Mouse (Mus musculus) adipose tissue, adult 10 weeks (tissue): ENCODE results near the gene Cd151. TPM values are rescaled to one million over a fixed set of nuclear protein-coding genes. Genes with fewer than 3 reads are reported as not detected.

Source experiments
- polyA plus RNA-seq: library from polyadenylated mRNA; stranded (reverse); fragments of 350-450 nt; fragmentation: Illumina TruSeq; extraction: RNeasy Lipid Tissue Mini Kit (QIAGEN cat#74804); gene quantifications from one replicate; pipeline ENCODE4 v1.2.3, GENCODE M21; 2014; ENCODE audit warnings: low read depth, low replicate concordance

Gene Cd151
- 308 TPM for polyA plus RNA-seq

GRCm38 (mm10) chr7:141467230-141468030 lies at the start of gene Cd151:
Gene Cd151, plus strand, starts transcription at chr7:141467392.

GRCm38 (mm10) chr7:141429310-141429709 lies 37.9 kb upstream of the Cd151 start, which contains the start of gene Cend1:
Gene Cend1, minus strand, starts transcription at chr7:141429491.

GRCm38 (mm10) chr7:141437178-141438120 lies 29.7 kb upstream of the Cd151 start, which contains the start of gene Slc25a22:
Gene Slc25a22, minus strand, starts transcription at chr7:141437892.

GRCm38 (mm10) chr7:141443828-141444237 lies 23.4 kb upstream of the Cd151 start, which contains the start of gene Pidd1:
Gene Pidd1, minus strand, starts transcription at chr7:141444025.

GRCm38 (mm10) chr7:141447110-141447991 lies 19.8 kb upstream of the Cd151 start, which contains the start of gene Rplp2:
Gene Rplp2, plus strand, starts transcription at chr7:141447370.

GRCm38 (mm10) chr7:141454967-141455551 lies 12.1 kb upstream of the Cd151 start, which contains the start of gene Pnpla2:
Gene Pnpla2, plus strand, starts transcription at chr7:141455198.

GRCm38 (mm10) chr7:141460391-141461113 lies 6.6 kb upstream of the Cd151 start, which contains the start of gene Cracr2b:
Gene Cracr2b, plus strand, starts transcription at chr7:141461094.

GRCm38 (mm10) chr7:141475011-141475804 lies 8.0 kb downstream of the Cd151 start, which contains the start of the genes Polr2l and Tspan4:
Gene Polr2l, minus strand, starts transcription at chr7:141475132.
Gene Tspan4, plus strand, starts transcription at chr7:141475240.

Other genes with a start within 250 kb of the Cd151 start
- 67.3 TPM for gene Phrf1, start 238.6 kb upstream of the Cd151 start, polyA plus RNA-seq
- 29.8 TPM for gene Irf7, start 200.9 kb upstream of the Cd151 start, polyA plus RNA-seq
- gene Cdhr5, start 190.6 kb upstream of the Cd151 start, polyA plus RNA-seq: 18.4 TPM
- 3.7 TPM for gene Sct, start 188.3 kb upstream of the Cd151 start, polyA plus RNA-seq
- gene Drd4, start 175.4 kb upstream of the Cd151 start, polyA plus RNA-seq: 1.7 TPM
- 27.2 TPM for gene Deaf1, start 139.7 kb upstream of the Cd151 start, polyA plus RNA-seq
- gene Tmem80, start 139.7 kb upstream of the Cd151 start, polyA plus RNA-seq: 48.5 TPM
- gene Eps8l2, start 128.5 kb upstream of the Cd151 start, polyA plus RNA-seq: 16.2 TPM
- gene Taldo1, start 75.2 kb upstream of the Cd151 start, polyA plus RNA-seq: 268 TPM
- gene Gatd1, start 53.3 kb upstream of the Cd151 start, polyA plus RNA-seq: 49.8 TPM
- 0.17 TPM for gene Cend1, start 37.9 kb upstream of the Cd151 start, polyA plus RNA-seq
- 75.9 TPM for gene Slc25a22, start 29.5 kb upstream of the Cd151 start, polyA plus RNA-seq
- 4.1 TPM for gene Pidd1, start 23.4 kb upstream of the Cd151 start, polyA plus RNA-seq
- 1,068 TPM for gene Rplp2, start 20.0 kb upstream of the Cd151 start, polyA plus RNA-seq
- gene Pnpla2, start 12.2 kb upstream of the Cd151 start, polyA plus RNA-seq: 949 TPM
- 58.5 TPM for gene Cracr2b, start 6.3 kb upstream of the Cd151 start, polyA plus RNA-seq
- gene Polr2l, start 7.7 kb downstream of the Cd151 start, polyA plus RNA-seq: 42.2 TPM
- gene Tspan4, start 7.8 kb downstream of the Cd151 start, polyA plus RNA-seq: 49.5 TPM
- gene Chid1, start 72.5 kb downstream of the Cd151 start, polyA plus RNA-seq: 90.3 TPM
- 55.6 TPM for gene Ap2a2, start 94.8 kb downstream of the Cd151 start, polyA plus RNA-seq
- not detected for gene Muc6, start 187.9 kb downstream of the Cd151 start, polyA plus RNA-seq
- gene Muc2, start 222.9 kb downstream of the Cd151 start, polyA plus RNA-seq: 5.9 TPM